25 mouse cellular contexts compared by ENCODE assay signal in genomic region chr16:88744750-88745340, GRCm38 (mm10). TPM values are rescaled to one million over a fixed set of nuclear protein-coding genes. Genes with fewer than 3 reads are reported as not detected.
A peak's percentile ranks its signal among the peaks of the same experiment; 100 is the strongest.
DNase-seq lines count a peak whose midpoint lies in the region; ATAC-seq and TF ChIP-seq lines count a peak whose summit lies in the region.
"Had no signal": no experiment of that assay in that cellular context is flagged by ENCODE, and none has a peak within 500 bp of the region (broad histone marks: within the 10 kb centered on the region; RNA-seq: fewer than 3 reads in every experiment).

No protein-coding gene starts in this region.

- TF ChIP-seq EP300 in heart, postnatal 0 days (IDR thresholded peaks at IDR 0.05; ENCODE audit: low read depth), result 0 out of 2 replicates have a peak, but pooled peaks have one; percentile 35

- WGBS in heart, postnatal 0 days, result 55% methylated on average over 4 of the region's 4 CpGs
- 71% methylated on average over 4 of the region's 4 CpGs for WGBS in heart, embryonic 10.5 days
- 61% methylated on average over 4 of the region's 4 CpGs for WGBS in lung, embryonic 14.5 days
- 51% methylated on average over 4 of the region's 4 CpGs for WGBS in lung, adult 2 months
- 40% methylated on average over 4 of the region's 4 CpGs for WGBS in midbrain, embryonic 14.5 days

- TF ChIP-seq POLR2A in lung, adult 2 months (IDR thresholded peaks at IDR 0.05; ENCODE audit: borderline replicate concordance, extremely low read depth, low read depth, low read length), result no peak

- no peaks in the 10 kb centered on the region for H3K9me3 ChIP-seq in heart, postnatal 0 days (replicated peaks; ENCODE audit: control insufficient read depth, low read length)
- no peaks in the 10 kb centered on the region for H3K9me3 ChIP-seq in heart, embryonic 10.5 days
- no peaks in the 10 kb centered on the region for H3K9me3 ChIP-seq in lung, embryonic 14.5 days (ENCODE audit: low read depth, low read length)
- H3K9me3 ChIP-seq in midbrain, embryonic 14.5 days (ENCODE audit: control insufficient read depth, low read length), result no peaks in the 10 kb centered on the region
- H3K9me3 ChIP-seq: embryonic facial prominence, embryonic 13.5 days; forebrain, embryonic 12.5 days; G1E; neural tube, embryonic 15.5 days had no signal

- ATAC-seq in heart, postnatal 0 days (ENCODE audit: insufficient read depth, low read depth), result no peak
- no peak for ATAC-seq in lung, embryonic 14.5 days (ENCODE audit: insufficient read depth)
- peak; percentile 37; the same call in 1 of the 2 replicates for ATAC-seq in midbrain, embryonic 14.5 days (ENCODE audit: low FRiP score, low TSS enrichment)
- ATAC-seq: hindbrain, embryonic 16.5 days had no signal

- no peak overlapping the region for H3K9ac ChIP-seq in heart, postnatal 0 days (replicated peaks; ENCODE audit: low read depth, low read length)
- H3K9ac ChIP-seq in lung, embryonic 14.5 days, result no peak overlapping the region
- H3K9ac ChIP-seq in midbrain, embryonic 14.5 days (replicated peaks; ENCODE audit: low read length), result no peak overlapping the region
- H3K9ac ChIP-seq: embryonic facial prominence, embryonic 13.5 days; forebrain, embryonic 12.5 days; neural tube, embryonic 15.5 days had no signal

- H3K4me1 ChIP-seq in heart, postnatal 0 days (ENCODE audit: control insufficient read depth, insufficient read depth), result no peaks in the 10 kb centered on the region
- H3K4me1 ChIP-seq in heart, embryonic 10.5 days, result no peaks in the 10 kb centered on the region
- no peaks in the 10 kb centered on the region for H3K4me1 ChIP-seq in lung, embryonic 14.5 days (ENCODE audit: insufficient read depth)
- H3K4me1 ChIP-seq in lung, adult 2 months (ENCODE audit: control insufficient read depth, insufficient read depth, low read length), result peaks cover 2% of the 10 kb centered on the region; the same call in 1 of the 2 replicates
- no peaks in the 10 kb centered on the region for H3K4me1 ChIP-seq in midbrain, embryonic 14.5 days (ENCODE audit: control insufficient read depth, insufficient read depth, low read length)
- H3K4me1 ChIP-seq: embryonic facial prominence, embryonic 13.5 days; forebrain, embryonic 12.5 days; neural tube, embryonic 15.5 days had no signal

- H3K4me2 ChIP-seq in heart, postnatal 0 days (ENCODE audit: low read depth, low read length), result no peak overlapping the region
- no peak overlapping the region for H3K4me2 ChIP-seq in lung, embryonic 14.5 days
- no peak overlapping the region for H3K4me2 ChIP-seq in midbrain, embryonic 14.5 days (ENCODE audit: low read length)
- H3K4me2 ChIP-seq: embryonic facial prominence, embryonic 13.5 days; forebrain, embryonic 12.5 days; neural tube, embryonic 15.5 days had no signal

- no peaks in the 10 kb centered on the region for H3K27me3 ChIP-seq in heart, postnatal 0 days (ENCODE audit: control insufficient read depth, insufficient read depth, low read length)
- H3K27me3 ChIP-seq in heart, embryonic 10.5 days (ENCODE audit: insufficient read depth, poor library complexity, severe bottlenecking), result no peaks in the 10 kb centered on the region
- no peaks in the 10 kb centered on the region for H3K27me3 ChIP-seq in lung, embryonic 14.5 days (ENCODE audit: insufficient read depth, low read length)
- H3K27me3 ChIP-seq in midbrain, embryonic 14.5 days (ENCODE audit: control insufficient read depth, insufficient read depth, low read length), result no peaks in the 10 kb centered on the region
- H3K27me3 ChIP-seq: embryonic facial prominence, embryonic 13.5 days; forebrain, embryonic 12.5 days; neural tube, embryonic 15.5 days had no signal

- DNase-seq in heart, postnatal 0 days (ENCODE audit: low spot score), result peak; percentile 7
- DNase-seq in heart, embryonic 10.5 days (ENCODE audit: low spot score), result no peak
- peak; percentile 42 for DNase-seq in lung, embryonic 14.5 days
- no peak for DNase-seq in lung, adult 2 months
- peak; percentile 88 for DNase-seq in fat pad, adult 2 months (ENCODE audit: extremely low read depth, low read depth, low spot score)
- DNase-seq in midbrain, embryonic 14.5 days, result peak; percentile 73
- no peak for DNase-seq in spleen, adult 12 weeks (ENCODE audit: low spot score)
- no peak for DNase-seq in left cerebral cortex, adult 8-10 months (ENCODE audit: low spot score in 2 of 2)
- DNase-seq: adrenal gland, postnatal 36 days; heart, adult 2 months; heart, postnatal 14 days; kidney, postnatal 10 days; layer of hippocampus, adult 9-11 months; liver; right cerebral cortex, adult 18-20 months; thymus, postnatal 25 days had no signal

- no peak for TF ChIP-seq CTCF in heart, postnatal 0 days (IDR thresholded peaks at IDR 0.05; ENCODE audit: low read depth)
- no peak for TF ChIP-seq CTCF in lung, embryonic 14.5 days (IDR thresholded peaks at IDR 0.05; ENCODE audit: low read depth)
- TF ChIP-seq CTCF in lung, adult 2 months (IDR thresholded peaks at IDR 0.05; ENCODE audit: insufficient read depth, low read length), result no peak

- H3K27ac ChIP-seq in heart, postnatal 0 days (ENCODE audit: low read depth), result no peak overlapping the region
- H3K27ac ChIP-seq in heart, embryonic 10.5 days, result no peak overlapping the region
- no peak overlapping the region for H3K27ac ChIP-seq in lung, embryonic 14.5 days (ENCODE audit: low read depth)
- H3K27ac ChIP-seq in midbrain, embryonic 14.5 days (replicated peaks; ENCODE audit: low read depth, low read length), result no peak overlapping the region
- H3K27ac ChIP-seq: embryonic facial prominence, embryonic 13.5 days; forebrain, embryonic 12.5 days; heart, adult 2 months; macrophage; neural tube, embryonic 15.5 days had no signal

- H3K36me3 ChIP-seq in heart, postnatal 0 days (replicated peaks; ENCODE audit: control insufficient read depth, insufficient read depth, low read length), result no peaks in the 10 kb centered on the region
- H3K36me3 ChIP-seq in heart, embryonic 10.5 days, result no peaks in the 10 kb centered on the region
- no peaks in the 10 kb centered on the region for H3K36me3 ChIP-seq in lung, embryonic 14.5 days (ENCODE audit: insufficient read depth)
- H3K36me3 ChIP-seq in midbrain, embryonic 14.5 days (ENCODE audit: control insufficient read depth, insufficient read depth, low read length), result no peaks in the 10 kb centered on the region
- H3K36me3 ChIP-seq: embryonic facial prominence, embryonic 13.5 days; forebrain, embryonic 12.5 days; G1E; neural tube, embryonic 15.5 days had no signal

- no peak overlapping the region for H3K4me3 ChIP-seq in heart, postnatal 0 days (ENCODE audit: low read depth, low read length)
- no peak overlapping the region for H3K4me3 ChIP-seq in heart, embryonic 10.5 days
- H3K4me3 ChIP-seq in lung, embryonic 14.5 days (ENCODE audit: low read depth, low read length), result no peak overlapping the region
- no peak overlapping the region for H3K4me3 ChIP-seq in lung, adult 2 months (replicated peaks; ENCODE audit: extremely low read depth, low read depth, low read length)
- no peak overlapping the region for H3K4me3 ChIP-seq in midbrain, embryonic 14.5 days (replicated peaks; ENCODE audit: low read depth, low read length)
- H3K4me3 ChIP-seq: embryonic facial prominence, embryonic 13.5 days; forebrain, embryonic 12.5 days; heart, adult 2 months; neural tube, embryonic 15.5 days had no signal

RNA-seq across cellular contexts. Expression of gene Krtap13, which starts 6.6 kb away (rescaled TPM):
- not detected in 2 replicates for total RNA-seq in heart, postnatal 0 days (2014; rRNA removed; ENCODE audit: low replicate concordance)
- polyA plus RNA-seq in heart, postnatal 0 days (2015; fragmentation: Nextera tagmentation; extraction: Ambion mirVana), result not detected in 2 replicates
- not detected in 2 replicates for polyA plus RNA-seq in heart, embryonic 10.5 days (2016; fragmentation: Nextera tagmentation; extraction: Ambion mirVana)
- polyA plus RNA-seq in lung, embryonic 14.5 days (2014; fragmentation: Nextera tagmentation; extraction: Ambion mirVana), result not detected in 2 replicates
- polyA plus RNA-seq in lung, adult 2 months (2012; rRNA removed), result not detected in 2 replicates
- not detected in 2 replicates for polyA plus RNA-seq in midbrain, embryonic 14.5 days (2014; fragmentation: Nextera tagmentation; extraction: Ambion mirVana)
- not detected for total RNA-seq in left cerebral cortex, adult 8-10 months (2022)
- total RNA-seq: adrenal gland, postnatal 36 days; G1E; heart, adult 2 months; heart, postnatal 14 days; left cerebral cortex, postnatal 25 days had no signal
- polyA plus RNA-seq: embryonic facial prominence, embryonic 13.5 days; forebrain, embryonic 12.5 days; G1E; heart, adult 2 months; hindbrain, embryonic 16.5 days; macrophage; neural tube, embryonic 15.5 days; spleen, adult 2 months; stomach, embryonic 16.5 days had no signal

RNA-seq across cellular contexts. Expression of gene 2310034C09Rik, which starts 13.8 kb away (rescaled TPM):
- total RNA-seq in heart, postnatal 0 days (2014; rRNA removed; ENCODE audit: low replicate concordance), result not detected in 2 replicates
- not detected in 2 replicates for polyA plus RNA-seq in heart, postnatal 0 days (2015; fragmentation: Nextera tagmentation; extraction: Ambion mirVana)
- polyA plus RNA-seq in heart, embryonic 10.5 days (2016; fragmentation: Nextera tagmentation; extraction: Ambion mirVana), result not detected in 2 replicates
- polyA plus RNA-seq in lung, embryonic 14.5 days (2014; fragmentation: Nextera tagmentation; extraction: Ambion mirVana), result not detected in 2 replicates
- polyA plus RNA-seq in lung, adult 2 months (2012; rRNA removed), result not detected in 2 replicates
- polyA plus RNA-seq in midbrain, embryonic 14.5 days (2014; fragmentation: Nextera tagmentation; extraction: Ambion mirVana), result not detected in 2 replicates
- not detected for total RNA-seq in left cerebral cortex, adult 8-10 months (2022)
- total RNA-seq: adrenal gland, postnatal 36 days; G1E; heart, adult 2 months; heart, postnatal 14 days; left cerebral cortex, postnatal 25 days had no signal
- polyA plus RNA-seq: embryonic facial prominence, embryonic 13.5 days; forebrain, embryonic 12.5 days; G1E; heart, adult 2 months; hindbrain, embryonic 16.5 days; macrophage; neural tube, embryonic 15.5 days; spleen, adult 2 months; stomach, embryonic 16.5 days had no signal

RNA-seq across cellular contexts. Expression of gene Krtap13-1, which starts 16.2 kb away (rescaled TPM):
- total RNA-seq in heart, postnatal 0 days (2014; rRNA removed; ENCODE audit: low replicate concordance), result not detected in 2 replicates
- polyA plus RNA-seq in heart, postnatal 0 days (2015; fragmentation: Nextera tagmentation; extraction: Ambion mirVana), result not detected in 2 replicates
- polyA plus RNA-seq in heart, embryonic 10.5 days (2016; fragmentation: Nextera tagmentation; extraction: Ambion mirVana), result not detected in 2 replicates
- polyA plus RNA-seq in lung, embryonic 14.5 days (2014; fragmentation: Nextera tagmentation; extraction: Ambion mirVana), result not detected in 2 replicates
- not detected in 2 replicates for polyA plus RNA-seq in lung, adult 2 months (2012; rRNA removed)
- polyA plus RNA-seq in midbrain, embryonic 14.5 days (2014; fragmentation: Nextera tagmentation; extraction: Ambion mirVana), result not detected in 2 replicates
- total RNA-seq in left cerebral cortex, adult 8-10 months (2022), result not detected
- total RNA-seq: adrenal gland, postnatal 36 days; heart, adult 2 months; heart, postnatal 14 days; left cerebral cortex, postnatal 25 days had no signal
- polyA plus RNA-seq: embryonic facial prominence, embryonic 13.5 days; forebrain, embryonic 12.5 days; G1E; heart, adult 2 months; hindbrain, embryonic 16.5 days; macrophage; neural tube, embryonic 15.5 days; spleen, adult 2 months; stomach, embryonic 16.5 days had no signal

RNA-seq across cellular contexts. Expression of gene 2310057N15Rik, which starts 29.2 kb away (rescaled TPM):
- not detected in 2 replicates for total RNA-seq in heart, postnatal 0 days (2014; rRNA removed; ENCODE audit: low replicate concordance)
- polyA plus RNA-seq in heart, postnatal 0 days (2015; fragmentation: Nextera tagmentation; extraction: Ambion mirVana), result not detected in 2 replicates
- not detected in 2 replicates for polyA plus RNA-seq in heart, embryonic 10.5 days (2016; fragmentation: Nextera tagmentation; extraction: Ambion mirVana)
- polyA plus RNA-seq in lung, embryonic 14.5 days (2014; fragmentation: Nextera tagmentation; extraction: Ambion mirVana), result not detected in 2 replicates
- not detected in 2 replicates for polyA plus RNA-seq in lung, adult 2 months (2012; rRNA removed)
- polyA plus RNA-seq in midbrain, embryonic 14.5 days (2014; fragmentation: Nextera tagmentation; extraction: Ambion mirVana), result not detected in 2 replicates
- total RNA-seq in left cerebral cortex, adult 8-10 months (2022), result not detected
- total RNA-seq: adrenal gland, postnatal 36 days; G1E; heart, adult 2 months; heart, postnatal 14 days; left cerebral cortex, postnatal 25 days had no signal
- polyA plus RNA-seq: embryonic facial prominence, embryonic 13.5 days; forebrain, embryonic 12.5 days; G1E; heart, adult 2 months; hindbrain, embryonic 16.5 days; macrophage; neural tube, embryonic 15.5 days; spleen, adult 2 months; stomach, embryonic 16.5 days had no signal

RNA-seq across cellular contexts. Expression of gene Gm5965, which starts 32.9 kb away (rescaled TPM):
- total RNA-seq in heart, postnatal 0 days (2014; rRNA removed; ENCODE audit: low replicate concordance), result not detected in 2 replicates
- polyA plus RNA-seq in heart, postnatal 0 days (2015; fragmentation: Nextera tagmentation; extraction: Ambion mirVana), result not detected in 2 replicates
- not detected in 2 replicates for polyA plus RNA-seq in heart, embryonic 10.5 days (2016; fragmentation: Nextera tagmentation; extraction: Ambion mirVana)
- polyA plus RNA-seq in lung, embryonic 14.5 days (2014; fragmentation: Nextera tagmentation; extraction: Ambion mirVana), result not detected in 2 replicates
- polyA plus RNA-seq in lung, adult 2 months (2012; rRNA removed), result not detected in 2 replicates
- not detected in 2 replicates for polyA plus RNA-seq in midbrain, embryonic 14.5 days (2014; fragmentation: Nextera tagmentation; extraction: Ambion mirVana)
- total RNA-seq in left cerebral cortex, adult 8-10 months (2022), result not detected
- total RNA-seq: adrenal gland, postnatal 36 days; G1E; heart, adult 2 months; heart, postnatal 14 days; left cerebral cortex, postnatal 25 days had no signal
- polyA plus RNA-seq: embryonic facial prominence, embryonic 13.5 days; forebrain, embryonic 12.5 days; G1E; heart, adult 2 months; hindbrain, embryonic 16.5 days; macrophage; neural tube, embryonic 15.5 days; spleen, adult 2 months; stomach, embryonic 16.5 days had no signal

Comparison
In these comparisons a context has a peak if more than half of its experiments do, and no peak if none do; other contexts are left out.
1. DNase-seq: peak in heart, postnatal 0 days (single experiment), lung, embryonic 14.5 days (single experiment), fat pad, adult 2 months (single experiment) and midbrain, embryonic 14.5 days (single experiment); none in heart, embryonic 10.5 days (single experiment), lung, adult 2 months (single experiment), spleen, adult 12 weeks (single experiment) and left cerebral cortex, adult 8-10 months (0 of 2).